Mouse (Mus musculus) lung, adult 18-20 months (tissue): ENCODE data around the gene Hist1h4i.

Experiments
- DNase-seq, 2 experiments: peaks; one replicate each; pipeline ENCODE4 v3.0.0; 2022; ENCODE audit warnings: mixed read lengths in 2 of 2

Hist1h4i gene

GRCm38 (mm10) chr13:22036149-22036956 lies 4.8 kb downstream of the Hist1h4i start:
- no peak for DNase-seq

DNA sequence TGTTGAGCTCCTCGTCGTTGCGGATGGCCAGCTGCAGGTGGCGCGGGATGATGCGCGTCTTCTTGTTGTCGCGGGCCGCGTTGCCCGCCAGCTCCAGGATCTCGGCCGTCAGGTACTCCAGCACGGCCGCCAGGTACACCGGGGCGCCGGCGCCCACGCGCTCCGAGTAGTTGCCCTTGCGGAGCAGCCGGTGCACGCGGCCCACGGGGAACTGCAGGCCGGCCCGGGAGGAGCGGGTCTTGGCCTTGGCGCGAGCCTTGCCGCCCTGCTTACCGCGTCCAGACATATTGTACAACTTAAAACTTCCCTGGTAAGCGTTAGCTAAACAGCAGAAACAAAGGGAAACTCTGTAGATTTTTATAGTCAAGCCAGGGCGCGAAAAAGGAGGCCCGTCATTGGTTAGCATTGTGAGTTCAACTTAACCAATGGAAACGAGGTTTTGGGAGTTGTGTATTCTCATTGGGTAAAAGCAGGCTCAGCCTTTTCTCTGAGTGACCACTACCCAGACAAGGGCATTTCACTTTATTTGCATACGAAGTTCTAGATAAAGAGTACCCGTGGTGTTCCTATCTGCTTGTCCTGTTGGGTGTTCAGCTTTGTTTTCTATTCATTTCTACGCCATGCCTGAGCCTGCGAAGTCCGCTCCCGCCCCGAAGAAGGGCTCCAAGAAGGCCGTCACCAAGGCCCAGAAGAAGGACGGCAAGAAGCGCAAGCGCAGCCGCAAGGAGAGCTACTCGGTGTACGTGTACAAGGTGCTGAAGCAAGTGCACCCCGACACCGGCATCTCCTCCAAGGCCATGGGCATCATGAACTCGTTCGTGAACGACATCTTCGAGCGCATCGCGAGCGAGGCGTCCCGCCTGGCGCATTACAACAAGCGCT lies 5.7 kb downstream of the Hist1h4i start, which contains the start of the genes Hist1h2ah and Hist1h2bk:
TSS of gene Hist1h2ah (minus strand) at position 302 of the 882 bp plus-strand sequence.
TSS of gene Hist1h2bk (plus strand) at position 604 of the 882 bp plus-strand sequence.
- DNase-seq, result peak; percentile 79 to 80

DNA sequence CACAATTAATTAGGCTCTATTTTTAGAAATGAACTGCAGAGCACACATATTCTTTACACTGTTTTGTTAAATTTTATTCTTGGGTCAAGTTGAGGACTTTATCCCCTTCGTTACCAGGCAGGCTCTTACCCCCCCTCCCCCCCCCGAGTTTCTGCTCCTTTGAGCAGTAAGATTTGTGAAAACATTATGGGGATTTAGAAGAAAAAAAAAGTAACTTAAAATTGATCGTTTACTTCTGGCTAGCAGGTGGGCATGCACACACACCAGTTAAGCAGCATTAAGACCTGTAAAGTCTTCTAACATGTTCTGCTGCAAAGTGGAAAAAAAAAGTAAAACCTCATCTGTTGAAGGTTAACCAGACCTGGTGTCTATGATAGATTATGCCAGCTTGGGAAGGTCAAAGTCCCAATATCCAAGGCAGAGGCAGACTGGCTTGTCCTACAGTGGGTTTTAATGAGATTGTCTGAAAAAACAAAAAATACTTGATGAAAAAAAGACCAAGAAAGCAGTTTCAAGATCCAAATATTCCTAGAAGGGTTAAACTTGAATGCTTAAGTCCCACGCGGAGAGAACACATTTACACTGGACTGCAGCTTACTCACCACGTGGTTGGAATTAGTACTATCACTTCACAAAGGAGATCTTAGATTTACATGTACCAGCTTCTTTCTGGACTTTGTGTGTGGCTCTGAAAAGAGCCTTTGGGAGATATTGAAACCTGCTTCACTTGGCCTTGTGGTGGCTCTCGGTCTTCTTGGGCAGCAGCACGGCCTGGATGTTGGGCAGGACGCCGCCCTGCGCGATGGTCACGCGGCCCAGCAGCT lies 6.5 kb downstream of the Hist1h4i start:
- DNase-seq, result no peak

GRCm38 (mm10) chr13:22033741-22034442 lies 7.3 kb downstream of the Hist1h4i start:
- no peak for DNase-seq

DNA sequence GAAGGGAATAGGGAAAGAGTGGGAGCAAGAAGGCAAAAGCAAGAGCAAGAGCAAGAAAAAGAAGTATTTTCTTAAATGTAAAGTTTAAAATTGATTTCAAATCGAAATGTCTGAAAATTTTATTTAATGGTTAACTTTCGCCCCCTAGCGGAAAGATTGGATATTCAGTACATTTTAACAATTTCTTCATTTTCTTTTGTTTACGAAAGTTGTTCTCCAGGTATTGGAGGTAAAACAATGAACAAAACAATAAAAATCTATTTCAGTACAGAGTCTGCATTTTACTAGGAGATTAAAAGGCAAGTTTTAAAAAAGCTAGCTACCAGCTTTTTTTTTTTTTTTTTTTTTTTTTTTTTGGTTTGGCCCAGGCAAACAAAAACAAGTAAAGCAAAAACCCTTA lies 10.7 kb downstream of the Hist1h4i start:
- DNase-seq, result no peak

- DNase-seq, result no peak
Measured at GRCm38 (mm10) chr13:22029928-22030327, 11.2 kb downstream of the Hist1h4i start.

DNA sequence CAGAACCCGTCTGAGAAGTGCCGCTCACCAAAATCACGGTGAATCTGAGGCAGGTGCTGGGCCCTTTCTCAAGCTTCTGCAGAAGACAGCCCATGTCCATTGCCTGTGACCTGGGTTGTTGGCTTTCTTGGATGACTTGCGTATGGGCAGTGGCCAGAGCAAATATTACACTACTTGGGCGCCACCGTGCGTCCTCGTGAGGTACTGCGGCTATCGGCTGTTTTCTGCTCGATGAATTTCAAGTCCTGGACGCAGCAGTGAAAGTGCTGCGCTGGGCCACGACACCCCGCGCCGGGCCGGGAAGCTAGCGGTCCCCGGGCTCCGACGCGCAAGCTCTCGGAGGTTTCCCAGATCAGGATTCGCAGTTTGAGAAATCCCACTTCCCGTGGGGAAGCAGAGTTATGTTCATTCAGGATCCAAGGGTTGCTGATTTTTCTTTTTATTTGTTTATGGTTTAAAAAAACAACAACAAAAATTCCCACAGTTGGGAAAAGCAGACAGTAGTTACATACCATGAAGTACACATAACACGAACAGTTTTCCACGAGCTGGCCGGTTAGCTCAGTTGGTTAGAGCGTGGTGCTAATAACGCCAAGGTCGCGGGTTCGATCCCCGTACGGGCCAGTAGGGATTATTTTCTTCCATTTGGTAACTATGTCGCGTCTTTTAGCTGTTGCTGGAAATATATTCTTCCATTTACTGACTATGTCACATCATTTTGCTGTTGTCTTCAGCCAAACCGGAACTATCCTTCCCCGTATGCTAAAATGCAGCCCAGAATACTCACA lies 12.3 kb downstream of the Hist1h4i start:
- DNase-seq, result peak; percentile 93 to 94

DNA sequence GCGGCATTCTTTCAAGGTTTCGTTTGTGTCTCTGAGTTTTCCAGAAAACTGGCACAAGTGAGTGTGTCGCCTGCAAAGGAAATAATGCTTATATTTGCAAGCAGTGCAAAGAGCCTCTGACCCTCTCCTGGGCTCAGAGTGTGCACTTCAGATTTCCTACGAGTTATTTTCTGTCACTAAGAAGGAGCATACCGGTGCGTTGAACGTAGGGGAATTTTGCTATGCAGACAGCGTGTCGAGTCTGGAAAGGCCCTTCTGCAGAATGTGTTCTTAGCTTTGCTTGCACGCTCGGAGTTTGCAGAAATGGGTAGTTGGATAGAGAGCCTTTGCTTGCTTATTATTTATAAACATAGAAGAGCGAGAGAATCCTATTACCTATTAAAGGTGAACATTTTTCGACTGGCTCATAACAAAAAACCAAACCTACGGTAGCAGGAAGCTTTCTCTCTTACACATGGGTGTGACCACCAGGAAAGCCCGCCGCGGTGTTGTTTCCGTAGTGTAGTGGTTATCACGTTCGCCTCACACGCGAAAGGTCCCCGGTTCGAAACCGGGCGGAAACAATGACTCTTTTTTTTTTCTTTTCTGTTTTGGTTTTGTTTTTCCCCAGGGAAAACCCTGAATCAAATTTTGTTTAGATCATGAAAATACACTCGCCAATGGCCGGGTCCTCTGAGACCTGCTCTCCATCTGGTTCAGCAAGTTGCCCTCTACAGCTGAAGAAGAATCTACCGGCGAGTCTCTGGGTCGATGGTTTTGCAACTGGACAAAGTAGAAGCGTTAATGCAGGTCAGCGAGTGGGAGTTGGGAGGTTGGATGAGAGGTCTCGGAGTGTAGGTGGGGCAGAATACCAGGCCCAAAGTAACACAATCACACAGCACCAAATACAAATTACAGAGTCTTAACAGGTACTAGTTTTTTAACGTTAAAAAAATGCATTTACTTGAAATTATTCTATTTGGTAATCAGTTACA lies 14.8 kb downstream of the Hist1h4i start:
- DNase-seq, result peak; percentile 76 to 79

GRCm38 (mm10) chr13:22022241-22022640 lies 18.9 kb downstream of the Hist1h4i start:
- DNase-seq, result peak; percentile 81

GRCm38 (mm10) chr13:22021581-22021980 lies 19.6 kb downstream of the Hist1h4i start:
- no peak for DNase-seq

DNA sequence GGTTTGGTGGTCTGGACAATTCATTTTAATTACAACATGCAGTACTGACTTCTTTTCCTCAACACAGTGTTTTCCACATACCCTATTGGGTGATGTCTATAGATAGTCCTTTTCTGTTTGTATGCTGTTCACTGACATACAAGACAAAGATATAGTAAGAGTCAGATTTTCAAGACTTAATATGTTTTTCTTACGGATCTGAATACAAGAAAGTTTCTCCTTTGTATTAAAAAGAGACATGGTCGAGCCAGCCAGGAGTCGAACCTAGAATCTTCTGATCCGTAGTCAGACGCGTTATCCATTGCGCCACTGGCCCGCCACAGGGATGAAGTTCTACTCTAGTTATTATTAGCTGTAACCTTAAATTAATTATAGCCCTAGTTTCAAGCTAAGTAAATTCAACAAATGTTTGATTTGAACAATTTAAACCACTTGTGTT lies 20.2 kb downstream of the Hist1h4i start:
- DNase-seq, result peak; percentile 56 to 60

- no peak for DNase-seq
Measured at GRCm38 (mm10) chr13:22019934-22020835, 21.0 kb downstream of the Hist1h4i start.

GRCm38 (mm10) chr13:22015479-22016450 lies 25.4 kb downstream of the Hist1h4i start:
- DNase-seq, result peak; percentile 60 to 68

GRCm38 (mm10) chr13:22014411-22014845 lies 26.7 kb downstream of the Hist1h4i start:
- no peak for DNase-seq

GRCm38 (mm10) chr13:22013716-22014115 lies 27.4 kb downstream of the Hist1h4i start:
- DNase-seq, result no peak

DNA sequence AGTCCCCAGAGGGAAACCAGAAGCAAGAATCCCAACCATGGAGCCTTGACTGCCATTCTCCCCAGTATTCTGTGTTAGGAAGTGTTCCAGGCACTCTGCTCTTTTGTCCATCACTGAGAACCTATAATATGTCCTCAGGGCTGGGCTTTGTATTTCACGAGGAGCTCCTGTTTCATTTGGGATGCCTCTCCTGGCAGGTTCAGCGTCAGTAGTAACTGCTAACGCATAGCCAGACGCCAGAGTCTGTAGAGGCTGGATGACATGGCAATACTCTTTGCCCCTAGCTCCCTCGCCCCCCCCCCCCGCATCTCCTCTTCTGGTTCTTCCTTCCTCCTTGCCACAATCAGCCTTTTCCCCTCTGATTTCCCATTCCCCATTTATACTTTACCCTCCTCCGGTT lies 31.5 kb downstream of the Hist1h4i start, which contains the start of gene Prss16:
TSS of gene Prss16 (minus strand) at position 101 of the 400 bp plus-strand sequence.
- DNase-seq, result no peak

DNA sequence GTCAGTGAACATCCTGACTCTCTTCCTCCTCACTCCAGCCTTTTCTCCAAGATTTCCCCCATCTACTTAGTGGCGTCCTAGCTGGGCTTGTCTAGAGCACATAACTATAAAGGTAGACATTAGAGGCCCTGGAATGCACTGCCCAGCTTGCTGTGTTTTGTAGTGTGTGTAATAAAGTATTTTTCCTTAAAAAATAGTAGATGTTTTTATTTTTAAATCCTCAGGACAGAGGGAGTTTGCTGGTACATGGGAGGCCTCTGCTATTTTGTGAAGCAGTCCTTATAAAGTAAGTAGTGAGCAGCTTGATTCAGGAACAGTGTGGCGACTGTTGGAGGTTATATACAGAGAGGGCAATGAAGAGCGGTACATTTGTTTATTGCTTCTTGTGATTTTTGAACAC lies 32.5 kb downstream of the Hist1h4i start:
- DNase-seq, result no peak
